Mouse (Mus musculus) bone marrow macrophage, adult 2 months (primary cell): Measurements from ENCODE around the gene Grk2. TPM values are rescaled to one million over a fixed set of nuclear protein-coding genes. Genes with fewer than 3 reads are reported as not detected.

Experiments
- H3K27ac ChIP-seq: 2 replicates; pipeline ENCODE4 v1.5.1; 2012; ENCODE audit warnings: low read depth, low read length; ENCODE audit not compliant: insufficient read depth
- H3K4me1 ChIP-seq: 2 replicates; pipeline ENCODE4 v1.6.1; 2012; ENCODE audit warnings: low read length; ENCODE audit not compliant: control insufficient read depth, insufficient read depth
- H3K4me3 ChIP-seq: 2 replicates; pipeline ENCODE4 v1.5.1; 2012; ENCODE audit warnings: mild to moderate bottlenecking, low read length, moderate library complexity; ENCODE audit not compliant: insufficient read depth
- CTCF ChIP-seq: IDR thresholded peaks from 2 replicates; pipeline ENCODE4 v1.5.1; 2012; ENCODE audit warnings: low read depth, mild to moderate bottlenecking, low read length, moderate library complexity
- POLR2A ChIP-seq: IDR thresholded peaks from 2 replicates; pipeline ENCODE4 v1.6.1; 2012; ENCODE audit warnings: mild to moderate bottlenecking, low read depth, low read length, borderline replicate concordance
- polyA plus RNA-seq: library from polyadenylated mRNA; stranded (reverse); fragments of >200 nt; gene quantifications from 2 replicates; pipeline ENCODE4 v1.2.4, GENCODE M21; 2012; ENCODE audit not compliant: missing spikeins, insufficient read depth, insufficient read length

Grk2 gene
- polyA plus RNA-seq, 1 experiment, result 278 TPM

GRCm38 (mm10) chr19:4304251-4304821, 1.7 kb downstream of the Grk2 start:
- H3K27ac ChIP-seq, result peak overlapping the region; percentile 98

GRCm38 (mm10) chr19:4303640-4303995, 2.4 kb downstream of the Grk2 start:
- TF ChIP-seq CTCF (no peak), POLR2A (no peak)
- Histone ChIP-seq H3K27ac (peak overlapping the region; percentile 98), H3K4me3 (peak overlapping the region; percentile 91), H3K4me1 (peaks cover 34% of the 10 kb centered on the region)

More at GRCm38 (mm10) chr19:4304251-4304821, 1.7 kb downstream of the Grk2 start:
- H3K4me3 ChIP-seq, result peak overlapping the region; percentile 91
- peaks cover 26% of the 10 kb centered on the region for H3K4me1 ChIP-seq
- no peak for TF ChIP-seq CTCF
- no peak for TF ChIP-seq POLR2A

GRCm38 (mm10) chr19:4302936-4303639, 2.9 kb downstream of the Grk2 start:
- H3K4me3 ChIP-seq, result peak overlapping the region; percentile 91
- H3K4me1 ChIP-seq, result peaks cover 39% of the 10 kb centered on the region
- TF ChIP-seq POLR2A (no peak), CTCF (no peak)
- H3K27ac ChIP-seq, result peak overlapping the region; percentile 98

- TF ChIP-seq POLR2A, result 0 out of 2 replicates have a peak, but pooled peaks have one; percentile 40
- no peak for TF ChIP-seq CTCF
- peak overlapping the region; percentile 98 for H3K27ac ChIP-seq
- H3K4me3 ChIP-seq, result peak overlapping the region; percentile 91
- peaks cover 50% of the 10 kb centered on the region for H3K4me1 ChIP-seq
Measured at GRCm38 (mm10) chr19:4301735-4302651, 4.0 kb downstream of the Grk2 start.

- Histone ChIP-seq H3K4me1 (peaks cover 55% of the 10 kb centered on the region), H3K4me3 (peak overlapping the region; percentile 56), H3K27ac (peak overlapping the region; percentile 97)
- TF ChIP-seq POLR2A (no peak), CTCF (no peak)
Measured at GRCm38 (mm10) chr19:4300852-4301734, 4.9 kb downstream of the Grk2 start.

GRCm38 (mm10) chr19:4300271-4300704, 5.7 kb downstream of the Grk2 start:
- H3K4me3 ChIP-seq, result peak overlapping the region; percentile 56
- peak overlapping the region; percentile 97 for H3K27ac ChIP-seq
- peaks cover 62% of the 10 kb centered on the region for H3K4me1 ChIP-seq
- no peak for TF ChIP-seq POLR2A
- TF ChIP-seq CTCF, result no peak

DNA sequence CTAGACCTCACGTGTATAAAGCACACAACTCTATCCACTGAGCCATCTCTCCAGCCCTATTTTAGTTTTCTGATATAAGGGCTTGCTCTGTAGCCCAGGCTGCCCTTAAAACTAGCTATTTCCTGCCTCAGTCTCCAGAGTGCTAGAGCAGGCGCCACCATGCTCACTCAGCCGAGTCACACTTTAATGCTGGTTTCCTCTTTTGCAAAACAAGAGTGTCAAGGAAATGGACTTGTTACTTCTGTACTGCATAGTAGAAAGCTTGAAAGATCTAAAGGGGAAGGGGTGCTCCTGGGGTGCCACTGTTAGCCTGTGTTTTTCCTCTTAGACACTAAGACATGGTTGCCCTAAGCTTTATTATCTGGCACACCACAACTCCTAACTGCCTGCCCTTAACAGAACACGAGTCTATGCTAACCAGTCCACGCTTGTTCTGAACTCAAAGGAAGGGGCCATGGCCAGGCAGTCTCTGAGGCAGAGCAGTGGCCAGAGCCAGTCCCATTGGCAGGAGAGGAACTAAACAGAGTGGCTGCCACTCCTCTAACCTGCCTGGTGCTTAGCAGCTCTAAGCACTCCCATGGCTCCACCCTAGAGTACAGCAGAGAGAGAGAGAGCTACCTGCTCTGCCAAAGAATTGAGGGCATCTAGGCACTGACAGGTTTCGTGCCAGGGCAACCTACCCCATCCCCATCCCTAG, 6.3 kb downstream of the Grk2 start:
- TF ChIP-seq POLR2A, result no peak
- TF ChIP-seq CTCF, result no peak
- Histone ChIP-seq H3K4me1 (peaks cover 68% of the 10 kb centered on the region), H3K27ac (peak overlapping the region; percentile 97), H3K4me3 (peak overlapping the region; percentile 13)

- H3K27ac ChIP-seq, result peak overlapping the region; percentile 97
- no peak for TF ChIP-seq POLR2A
- TF ChIP-seq CTCF, result no peak
- peaks cover 71% of the 10 kb centered on the region for H3K4me1 ChIP-seq
- H3K4me3 ChIP-seq, result peak overlapping the region; percentile 13
Measured at GRCm38 (mm10) chr19:4299126-4299525, 6.9 kb downstream of the Grk2 start.
